Mouse (Mus musculus) layer of hippocampus, adult 8-10 months (tissue): ENCODE results near the gene Pcare. TPM values are rescaled to one million over a fixed set of nuclear protein-coding genes. Genes with fewer than 3 reads are reported as not detected.

Experiments
- DNase-seq, 2 experiments: peaks; one replicate each; pipeline ENCODE4 v3.0.0; 2022; ENCODE audit warnings: low spot score in 2 of 2
- total RNA-seq, 4 experiments: library from RNA; stranded (reverse); gene quantifications; 2 replicates each; pipeline ENCODE4 v1.2.4; 2022

Pcare gene
- total RNA-seq, 4 experiments from 2014 or later = 0.09 to 0.27 (median 0.17) TPM

DNA sequence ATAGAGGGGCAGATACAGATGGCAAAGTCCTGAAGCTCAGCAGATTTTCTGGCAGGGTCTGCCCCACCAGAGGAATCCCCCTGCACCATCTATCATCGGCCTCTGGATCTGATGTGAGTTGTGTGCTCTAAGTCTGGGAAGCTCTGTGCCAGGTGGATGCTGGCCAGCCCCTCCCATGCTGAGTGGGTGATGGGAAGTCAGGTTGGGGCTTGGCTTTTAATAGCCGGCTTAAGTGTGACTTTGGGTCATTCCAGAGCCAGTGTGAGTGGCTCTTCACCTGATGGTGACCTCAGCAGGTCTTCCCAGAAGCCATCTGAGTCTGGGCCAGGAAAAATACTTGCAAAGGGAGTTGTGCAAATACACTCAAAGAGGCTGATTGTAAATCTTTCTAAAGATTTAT lies 22.0 kb downstream of the Pcare start:
- no peak for DNase-seq

DNA sequence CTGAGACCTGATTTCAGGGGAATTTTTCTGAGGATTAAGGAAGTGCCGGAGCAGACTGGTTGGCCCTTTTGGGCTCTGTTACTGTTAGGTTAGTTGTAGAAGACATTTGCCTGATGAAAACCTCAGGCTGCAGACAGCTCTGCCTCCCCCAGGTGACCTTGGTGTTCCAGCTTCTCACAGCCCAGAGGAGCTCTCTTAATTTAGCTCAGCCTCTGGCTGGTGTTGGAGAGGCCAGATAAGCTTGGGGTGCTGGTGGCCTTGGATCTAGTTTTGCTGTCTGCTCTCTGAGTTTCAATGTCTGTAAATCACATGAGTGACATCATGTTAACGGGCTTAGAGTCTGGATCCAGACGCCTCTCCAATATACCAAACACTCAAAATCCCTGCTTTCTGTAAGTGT lies 31.7 kb downstream of the Pcare start:
- no peak for DNase-seq

DNA sequence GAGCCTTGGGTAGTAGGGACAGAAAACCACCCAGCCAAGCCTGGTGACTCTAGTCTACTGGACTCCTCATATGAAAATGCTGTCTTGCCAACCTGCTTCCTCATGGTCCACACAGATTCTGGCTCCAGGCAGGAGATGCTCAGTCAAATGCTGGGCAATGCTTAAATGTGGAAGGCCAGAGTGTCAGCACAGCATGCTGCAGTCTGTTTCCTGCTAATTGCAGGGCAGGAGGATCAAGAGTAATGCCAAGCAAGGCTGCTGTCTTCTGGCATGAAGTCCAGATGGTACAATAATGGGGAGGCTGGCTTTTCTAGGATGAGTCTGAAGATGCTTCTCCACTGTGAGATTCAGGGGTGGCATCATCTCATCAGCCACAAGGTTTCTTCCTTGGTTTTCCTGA lies 32.3 kb downstream of the Pcare start:
- no peak for DNase-seq

DNA sequence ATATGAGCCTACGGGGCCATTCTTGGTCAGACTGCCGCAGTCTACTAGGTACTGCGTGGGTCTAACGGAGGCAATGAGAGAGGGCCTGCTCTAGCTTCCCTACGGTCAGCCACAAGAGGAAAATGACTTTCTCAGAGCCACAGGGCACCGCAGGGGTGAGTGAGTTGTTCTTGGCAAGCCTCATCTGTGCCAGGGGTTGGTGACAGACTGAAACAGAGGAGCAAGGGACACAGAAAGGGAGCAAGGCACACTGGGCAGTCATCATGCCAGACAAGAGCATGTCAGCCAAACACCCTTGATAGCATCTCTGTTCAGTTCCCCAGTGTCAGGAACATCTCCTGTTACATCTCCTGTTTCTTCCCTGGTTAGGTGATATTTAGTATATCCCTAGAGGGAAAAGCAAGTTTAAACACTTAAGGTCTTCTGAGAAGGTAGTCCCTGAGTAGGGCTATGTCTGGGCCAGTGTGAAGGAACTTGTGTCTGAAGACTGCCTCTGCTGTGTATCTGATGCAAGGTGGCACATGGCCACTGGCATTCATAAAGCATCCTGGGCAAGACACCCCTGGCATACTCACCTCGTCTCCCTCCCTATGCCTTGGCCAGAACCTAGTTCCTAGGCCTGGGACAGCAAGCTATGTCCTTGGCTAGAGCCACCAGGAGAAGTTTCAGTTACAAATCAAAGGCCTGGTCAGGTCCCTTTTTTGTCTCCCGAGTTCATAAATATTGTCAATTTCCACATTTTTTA lies 34.6 kb downstream of the Pcare start:
- no peak for DNase-seq

DNA sequence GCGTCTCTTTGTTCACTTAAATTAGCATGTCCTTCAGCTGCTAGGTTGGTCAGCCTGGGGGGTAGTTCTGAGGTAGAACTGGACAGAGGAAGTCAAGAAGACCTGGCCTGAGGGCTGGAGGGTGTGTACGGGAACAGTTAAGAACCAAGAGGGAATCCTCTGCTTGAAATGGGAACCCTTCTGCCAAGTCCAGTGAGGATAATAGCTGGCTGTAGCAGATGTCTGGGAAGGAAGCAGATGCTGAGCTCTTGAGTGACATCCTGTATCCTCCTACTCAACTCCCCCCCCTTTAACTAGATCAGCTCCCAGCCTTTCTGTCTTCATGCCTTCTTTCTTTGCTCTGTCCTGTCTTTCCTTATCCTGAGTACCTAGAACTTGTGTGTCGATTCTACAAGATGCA lies 37.7 kb downstream of the Pcare start:
- peak; percentile 59 to 63 for DNase-seq

DNA sequence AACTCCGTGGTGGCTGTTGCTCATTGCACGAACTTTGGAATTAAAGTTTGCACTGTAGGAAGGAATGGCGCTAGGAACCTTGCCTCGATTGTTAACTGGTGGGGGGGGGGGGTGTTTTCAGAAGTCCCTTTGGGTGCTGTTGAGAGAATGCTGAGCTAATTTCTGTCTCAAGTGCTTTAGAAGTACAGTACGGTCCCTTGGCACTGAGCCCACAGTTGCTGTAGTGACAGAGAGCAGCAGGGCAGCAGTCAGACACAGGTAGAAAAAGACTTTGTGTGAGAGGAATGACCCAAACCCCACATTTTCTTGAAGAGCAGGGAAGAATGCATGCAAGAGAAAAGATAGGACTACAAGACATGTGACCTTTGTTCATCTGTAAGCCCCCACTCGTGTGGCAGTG lies 40.4 kb downstream of the Pcare start:
- DNase-seq = no peak

DNA sequence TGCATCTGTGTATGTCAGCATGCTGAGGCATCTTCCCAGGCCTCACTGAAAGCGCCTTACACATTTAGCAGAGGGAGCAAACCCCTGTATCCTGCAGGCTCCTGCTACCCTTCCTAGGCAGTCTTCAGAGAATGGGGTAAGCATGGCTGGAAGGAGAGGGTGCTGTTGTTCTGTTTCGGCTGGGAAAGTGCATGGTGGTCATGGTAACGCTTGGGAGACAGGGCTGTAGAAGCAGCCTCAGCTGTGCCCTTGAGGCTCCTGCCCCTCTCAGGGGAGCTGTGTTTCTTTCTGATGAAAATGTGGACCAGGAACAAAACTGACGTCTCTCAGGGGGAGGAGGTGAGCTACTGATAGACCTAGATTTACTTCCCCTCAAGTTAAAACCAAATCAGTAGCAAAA lies 45.0 kb downstream of the Pcare start:
- no peak for DNase-seq

DNA sequence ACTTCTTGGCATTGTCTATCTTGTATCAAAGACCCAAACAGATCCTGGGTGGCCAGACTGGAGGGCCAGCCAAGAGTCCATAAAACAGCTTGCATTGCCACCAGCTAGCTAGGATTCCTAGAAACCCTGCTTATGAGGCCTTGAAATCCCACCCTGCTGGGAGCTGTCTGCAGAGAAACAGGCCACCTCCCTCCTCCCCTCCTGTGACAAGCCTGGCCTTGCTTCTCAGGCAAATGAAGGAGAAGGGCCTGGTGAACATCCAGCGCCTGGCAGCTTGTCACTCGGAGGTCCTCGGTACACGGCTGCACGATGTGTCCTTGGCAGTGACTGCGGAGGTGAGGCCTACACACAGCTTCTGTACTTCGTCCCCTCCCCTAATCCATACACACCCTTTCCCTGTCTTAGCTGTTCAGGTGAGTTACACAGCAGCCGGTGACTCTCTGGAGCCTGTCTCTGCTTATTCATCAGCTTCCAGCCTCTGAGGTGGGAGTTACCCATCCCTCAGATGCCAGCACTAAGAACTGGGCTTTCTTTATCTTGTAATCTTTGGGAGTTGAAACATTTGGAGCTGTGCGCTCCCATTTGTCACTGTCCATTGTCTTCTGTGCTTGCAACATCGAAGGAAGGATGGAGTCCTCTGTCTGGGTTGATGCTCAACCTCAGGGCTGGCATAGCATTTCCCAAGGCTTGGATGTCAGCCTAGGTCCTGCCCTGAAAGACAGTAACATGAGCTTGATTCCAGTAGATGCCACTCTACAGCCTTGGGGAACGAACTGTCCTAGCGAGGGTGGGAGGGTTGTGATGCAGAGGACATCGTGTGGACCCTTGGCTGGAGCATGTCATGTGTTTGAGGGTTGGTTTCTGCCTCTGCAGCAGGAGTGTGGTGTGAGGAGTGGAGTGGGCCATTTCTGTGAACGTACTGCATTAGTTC lies 46.9 kb downstream of the Pcare start:
- no peak for DNase-seq

DNA sequence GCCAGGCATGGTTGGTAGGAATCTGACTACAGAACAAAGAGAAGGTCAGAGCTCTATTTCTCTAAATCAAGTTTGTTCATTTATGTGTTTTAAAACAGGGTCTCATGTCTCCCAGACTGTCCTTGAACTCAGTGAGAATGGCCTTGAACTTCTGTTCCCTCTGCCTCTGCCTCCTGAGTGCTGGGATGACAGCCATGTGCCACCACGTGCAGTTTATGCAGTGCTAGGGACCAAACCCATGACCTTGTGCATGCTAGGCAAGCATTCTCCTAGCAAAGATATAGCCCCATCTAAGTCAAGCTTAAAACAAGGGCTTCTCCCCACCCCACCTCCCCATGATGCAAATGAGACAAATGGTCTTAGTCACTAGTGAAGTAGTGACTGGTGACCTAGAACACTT lies 47.6 kb downstream of the Pcare start:
- no peak for DNase-seq

DNA sequence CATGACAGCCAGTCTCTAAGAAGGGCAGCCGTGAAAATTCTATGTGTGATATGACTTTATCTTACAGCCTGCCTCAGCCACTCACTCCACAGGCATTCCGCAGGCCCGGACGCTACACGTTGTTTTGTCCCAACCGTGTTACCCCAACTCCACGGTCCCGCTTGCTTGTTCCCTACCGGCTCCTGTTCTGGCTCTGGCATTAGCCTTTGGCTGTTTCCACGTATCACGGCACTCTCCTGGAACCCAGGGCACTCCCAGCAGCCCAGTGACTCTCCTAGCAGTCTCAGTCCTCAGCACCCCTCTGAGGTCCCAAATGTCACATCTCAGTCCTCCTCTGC lies 54.1 kb downstream of the Pcare start:
- DNase-seq = no peak

DNA sequence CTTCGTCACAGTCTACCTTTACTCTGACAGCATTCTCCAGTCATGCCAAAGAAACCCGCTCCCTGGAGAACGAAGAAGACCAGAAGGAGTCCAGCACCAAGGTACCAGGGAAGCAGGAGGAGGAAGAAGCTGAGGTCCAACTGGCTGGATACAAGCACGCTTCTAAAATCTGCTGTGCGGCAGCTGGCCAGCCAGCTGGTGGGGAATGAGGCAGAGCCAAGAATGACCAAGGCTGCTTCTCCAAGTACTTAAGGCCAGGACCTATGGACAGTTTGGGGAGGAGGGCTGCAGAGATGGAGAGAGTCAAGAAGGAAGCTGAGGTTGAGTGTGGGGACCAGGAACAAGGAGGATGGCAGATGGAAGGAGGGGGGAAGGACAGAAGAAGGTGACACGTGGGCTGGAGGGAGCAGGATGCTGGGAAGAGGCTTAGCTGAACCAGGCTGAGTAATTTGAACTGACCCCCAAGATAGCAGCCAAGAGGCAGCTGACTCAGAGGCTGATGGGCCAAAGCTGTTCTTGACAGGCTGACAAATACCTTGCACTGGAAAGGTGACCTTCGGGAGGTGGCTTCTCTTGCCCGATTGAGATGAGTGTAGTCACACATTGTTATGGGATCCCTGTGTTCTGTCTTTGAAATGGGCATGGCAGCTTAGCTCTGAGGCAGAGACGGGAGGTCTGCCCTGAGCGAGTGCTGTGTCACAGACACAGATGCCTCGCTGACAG lies 54.6 kb downstream of the Pcare start:
- DNase-seq = no peak

DNA sequence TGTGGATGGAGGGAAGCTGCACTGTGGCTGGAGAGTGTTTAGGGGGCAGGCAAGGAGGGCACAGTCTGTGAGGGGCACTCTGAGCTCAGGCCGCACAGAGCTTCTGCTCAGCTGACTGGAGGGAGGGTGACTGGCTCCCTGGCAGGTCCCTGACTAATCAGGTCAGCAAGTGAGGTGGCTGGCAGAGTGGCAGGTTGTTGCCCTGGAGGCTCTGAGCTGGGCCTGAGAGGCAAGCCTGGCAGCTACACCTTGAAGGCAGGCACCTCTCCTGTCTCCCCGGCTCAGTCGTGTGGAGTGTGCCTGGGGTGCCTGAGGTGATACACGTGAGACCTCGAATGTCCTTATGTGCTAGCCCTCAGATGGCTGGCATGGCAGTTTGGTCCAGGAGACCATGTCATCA lies 56.3 kb downstream of the Pcare start:
- no peak for DNase-seq

DNA sequence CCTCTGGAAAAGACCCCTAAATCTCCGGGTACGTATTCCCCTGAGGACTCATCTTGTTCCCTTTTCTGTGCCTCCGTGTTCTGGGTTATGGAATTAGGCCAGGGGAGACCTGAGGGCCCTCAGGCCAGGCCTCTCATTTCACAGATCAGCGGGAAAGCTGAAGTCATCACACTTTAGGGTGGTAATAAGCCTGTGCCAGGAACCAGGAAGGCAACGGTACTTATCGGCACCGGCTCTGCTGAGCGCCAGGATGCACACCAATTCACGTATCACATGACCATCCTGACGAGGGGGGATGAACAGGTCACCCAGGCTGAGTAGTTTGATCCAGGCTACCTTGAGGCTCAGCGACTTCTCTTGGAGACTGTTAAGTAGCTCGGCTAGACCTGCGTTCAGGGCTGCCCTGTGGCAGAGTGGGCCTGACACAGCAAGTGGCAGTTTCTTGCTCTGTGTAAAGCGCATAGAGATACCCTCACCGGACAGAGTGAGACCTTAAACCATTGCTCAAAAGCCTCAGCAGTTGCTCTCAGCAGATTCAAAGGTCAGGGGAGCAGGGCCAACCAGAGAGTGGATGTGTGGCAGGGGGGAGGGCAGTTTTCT lies 56.9 kb downstream of the Pcare start:
- DNase-seq = no peak

DNA sequence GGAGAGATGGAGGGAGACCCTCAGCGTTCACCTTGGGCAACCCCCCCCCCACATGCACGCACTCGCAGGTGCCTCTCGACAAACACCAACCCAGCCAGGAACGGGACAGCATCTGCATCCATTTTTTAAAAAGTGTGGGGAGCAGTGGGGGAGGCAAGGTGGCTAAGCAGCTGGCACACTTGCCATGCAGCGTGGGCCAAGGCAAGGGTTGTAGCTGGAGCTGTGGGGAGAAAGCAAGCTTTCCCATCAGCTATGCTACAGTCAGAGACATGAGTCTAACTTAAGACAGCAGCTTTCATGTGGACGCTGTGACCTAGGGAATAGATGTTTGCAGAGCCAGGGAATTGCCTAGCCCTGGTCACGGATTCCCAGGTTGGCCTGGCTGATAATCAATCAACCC lies 57.5 kb downstream of the Pcare start:
- no peak for DNase-seq

DNA sequence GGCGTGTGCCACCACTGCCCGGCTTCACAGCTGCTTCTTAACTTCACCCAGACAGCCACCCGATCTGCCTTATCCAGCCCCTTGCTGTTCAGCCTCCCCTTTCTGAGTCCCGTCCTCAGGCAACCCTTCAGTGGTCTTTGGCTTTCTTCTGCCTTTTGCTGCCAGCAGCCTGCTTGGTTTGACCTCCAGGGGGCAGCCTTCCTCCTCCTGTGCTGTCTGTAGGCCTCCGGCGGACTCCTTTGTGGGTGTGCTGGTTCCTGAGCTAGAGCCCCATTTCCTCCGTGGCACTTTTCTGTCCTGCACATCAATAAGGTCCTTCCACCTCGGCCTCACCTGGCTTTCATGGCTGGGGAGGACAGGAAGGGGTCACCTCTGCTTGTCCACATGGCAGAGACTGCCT lies 58.9 kb downstream of the Pcare start:
- no peak for DNase-seq

Other genes with a start within 250 kb of the Pcare start
- under 1 TPM; 0.37 to 0.73 (median 0.64) TPM for gene Ndc80, start 226.0 kb downstream of the Pcare start, total RNA-seq
- 1 to 10 TPM; 1.1 to 2.4 (median 2.1) TPM for gene Spdya, start 200.8 kb downstream of the Pcare start, total RNA-seq
- 10 to 100 TPM; 28.2 to 36.9 (median 32.6) TPM for gene Wdr43, start 137.0 kb downstream of the Pcare start, total RNA-seq
- 1 to 10 TPM; 2.3 to 5.6 (median 2.5) TPM for gene Togaram2, start 79.6 kb downstream of the Pcare start, total RNA-seq
- 10 to 100 TPM; 78.0 to 95.5 (median 87.4) TPM for gene Clip4, start 15.6 kb upstream of the Pcare start, total RNA-seq